Mouse (Mus musculus): Measurements from ENCODE around the gene Gnl2.

The Gnl2 gene

GRCm38 (mm10) chr4:125015806-125016635 lies at the start of gene Gnl2:
Gene Gnl2 (plus strand): TSS chr4:125016585.
- no peak for DNase-seq (ENCODE audit: low read depth, low spot score)

- no peak for DNase-seq (ENCODE audit: low read depth, low spot score)
These were observed 47.7 kb upstream of the Gnl2 start for GRCm38 (mm10) chr4:124968711-124969110.

GRCm38 (mm10) chr4:124969219-124969848 lies 47.1 kb upstream of the Gnl2 start:
- no peak for DNase-seq (ENCODE audit: low read depth, low spot score)

- DNase-seq (ENCODE audit: low read depth, low spot score): no peak
These were observed 46.2 kb upstream of the Gnl2 start for GRCm38 (mm10) chr4:124970194-124970593.

GRCm38 (mm10) chr4:124970677-124971076 lies 45.7 kb upstream of the Gnl2 start:
- DNase-seq (ENCODE audit: low read depth, low spot score): no peak

GRCm38 (mm10) chr4:124971094-124971493 lies 45.3 kb upstream of the Gnl2 start:
- DNase-seq (ENCODE audit: low read depth, low spot score): no peak

GRCm38 (mm10) chr4:124972316-124972715 lies 44.1 kb upstream of the Gnl2 start:
- peak; percentile 64 for DNase-seq (ENCODE audit: low read depth, low spot score)

- DNase-seq (ENCODE audit: low read depth, low spot score): peak; percentile 63
These were observed 43.1 kb upstream of the Gnl2 start for GRCm38 (mm10) chr4:124973296-124973695.

GRCm38 (mm10) chr4:124978201-124978600 lies 38.2 kb upstream of the Gnl2 start:
- no peak for DNase-seq (ENCODE audit: low read depth, low spot score)

- DNase-seq (ENCODE audit: low read depth, low spot score): no peak
These were observed 32.4 kb upstream of the Gnl2 start for GRCm38 (mm10) chr4:124983893-124984526.

GRCm38 (mm10) chr4:124984871-124985670 lies 31.3 kb upstream of the Gnl2 start:
- no peak for DNase-seq (ENCODE audit: low read depth, low spot score)

GRCm38 (mm10) chr4:124985671-124986602 lies 30.4 kb upstream of the Gnl2 start, which contains the start of gene Rspo1:
Gene Rspo1 (plus strand): TSS chr4:124986430.
- DNase-seq (ENCODE audit: low read depth, low spot score): no peak

GRCm38 (mm10) chr4:124986739-124987710 lies 29.4 kb upstream of the Gnl2 start:
- no peak for DNase-seq (ENCODE audit: low read depth, low spot score)

GRCm38 (mm10) chr4:124987711-124988097 lies 28.7 kb upstream of the Gnl2 start:
- DNase-seq (ENCODE audit: low read depth, low spot score): no peak

- no peak for DNase-seq (ENCODE audit: low read depth, low spot score)
These were observed 28.0 kb upstream of the Gnl2 start for GRCm38 (mm10) chr4:124988382-124988781.

- peak; percentile 70 for DNase-seq (ENCODE audit: low read depth, low spot score)
These were observed 26.6 kb upstream of the Gnl2 start for GRCm38 (mm10) chr4:124989787-124990253.

- no peak for DNase-seq (ENCODE audit: low read depth, low spot score)
These were observed 26.1 kb upstream of the Gnl2 start for GRCm38 (mm10) chr4:124990325-124990724.

GRCm38 (mm10) chr4:124997479-124998147 lies 18.8 kb upstream of the Gnl2 start:
- no peak for DNase-seq (ENCODE audit: low read depth, low spot score)

- DNase-seq (ENCODE audit: low read depth, low spot score): no peak
These were observed 16.8 kb upstream of the Gnl2 start for GRCm38 (mm10) chr4:124999548-124999947.

Data from mesoderm, embryonic 11.5 days (tissue).